Mouse (Mus musculus) stomach, embryonic 14.5 days (tissue): Measurements from ENCODE around the gene H2-Aa. TPM values are rescaled to one million over a fixed set of nuclear protein-coding genes. Genes with fewer than 3 reads are reported as not detected.

Source experiments
- ATAC-seq: fragments of 200-750 bp; cut with Nextera tagmentation; 2 replicates; pipeline ENCODE4 v1.8.0; 2017; ENCODE audit warnings: low read depth, moderate TSS enrichment; ENCODE audit not compliant: insufficient number of reproducible peaks, insufficient read depth, low FRiP score
- H3K27ac ChIP-seq: fragments of 300-500 bp; sonication (generic); 2 replicates; pipeline ENCODE4 v1.5.1; 2014; ENCODE audit warnings: mild to moderate bottlenecking, low read length, moderate library complexity, mixed read lengths
- H3K27me3 ChIP-seq: fragments of 300-500 bp; sonication (generic); 2 replicates; pipeline ENCODE4 v1.6.1; 2014; ENCODE audit warnings: low read length, control low read depth, mixed read lengths; ENCODE audit not compliant: control insufficient read depth, insufficient read depth
- H3K36me3 ChIP-seq: fragments of 300-500 bp; sonication (generic); 2 replicates; pipeline ENCODE4 v1.6.1; 2014; ENCODE audit warnings: mild to moderate bottlenecking, control low read depth, low read length, moderate library complexity, mixed read lengths; ENCODE audit not compliant: control insufficient read depth, insufficient read depth
- H3K4me1 ChIP-seq: fragments of 300-500 bp; sonication (generic); 2 replicates; pipeline ENCODE4 v1.6.1; 2014; ENCODE audit warnings: low read length, control low read depth, mixed read lengths; ENCODE audit not compliant: control insufficient read depth, insufficient read depth
- H3K4me2 ChIP-seq: fragments of 300-500 bp; sonication (generic); replicated peaks from 2 replicates; pipeline ENCODE4 v1.6.1; 2014; ENCODE audit warnings: low read depth, low read length, control low read depth
- H3K4me3 ChIP-seq: fragments of 300-500 bp; sonication (generic); 2 replicates; pipeline ENCODE4 v1.5.1; 2014; ENCODE audit warnings: low read depth, low read length, control low read depth
- H3K9ac ChIP-seq: fragments of 300-500 bp; sonication (generic); replicated peaks from 2 replicates; pipeline ENCODE4 v1.6.1; 2014; ENCODE audit warnings: low read depth, mild to moderate bottlenecking, control low read depth, low read length, moderate library complexity, mixed read lengths
- H3K9me3 ChIP-seq: fragments of 300-500 bp; sonication (generic); 2 replicates; pipeline ENCODE4 v1.6.1; 2016; ENCODE audit warnings: low read depth, low read length, control low read depth; ENCODE audit not compliant: control insufficient read depth
- WGBS: fragments of 180-500 bp; shearing (Covaris S2); extraction: QIAGEN DNeasy Blood & Tissue Kit; methylation state at CpG from one replicate; pipeline ENCODE4 v1.1.7; 2014; 5-methylcytosine and 5-hydroxymethylcytosine counted together
- polyA plus RNA-seq: library from polyadenylated mRNA; unstranded; fragments of >200 nt; fragmentation: Nextera tagmentation; extraction: Ambion mirVana; gene quantifications from 2 replicates; pipeline ENCODE4 v1.2.1, GENCODE M21; 2014

Gene H2-Aa
- polyA plus RNA-seq, 1 experiment from 2014 or later: 4.4 TPM

GRCm38 (mm10) chr17:34249878-34250277 lies 37.7 kb downstream of the H2-Aa start:
- no peak overlapping the region for H3K9ac ChIP-seq
- H3K27me3 ChIP-seq: no peaks in the 10 kb centered on the region
- no peaks in the 10 kb centered on the region for H3K9me3 ChIP-seq
- no peak overlapping the region for H3K4me2 ChIP-seq
- H3K4me3 ChIP-seq: no peak overlapping the region
- no peak for ATAC-seq
- no peak overlapping the region for H3K27ac ChIP-seq
- WGBS: 18% methylated on average over 4 of the region's 4 CpGs
- H3K36me3 ChIP-seq: no peaks in the 10 kb centered on the region
- no peaks in the 10 kb centered on the region for H3K4me1 ChIP-seq

GRCm38 (mm10) chr17:34249361-34249760 lies 38.3 kb downstream of the H2-Aa start:
- H3K27me3 ChIP-seq: no peaks in the 10 kb centered on the region
- H3K9ac ChIP-seq: no peak overlapping the region
- no peaks in the 10 kb centered on the region for H3K36me3 ChIP-seq
- no peak overlapping the region for H3K4me3 ChIP-seq
- no peak overlapping the region for H3K27ac ChIP-seq
- 44% methylated on average over 3 of the region's 3 CpGs for WGBS
- H3K9me3 ChIP-seq: no peaks in the 10 kb centered on the region
- H3K4me2 ChIP-seq: no peak overlapping the region
- ATAC-seq: no peak
- no peaks in the 10 kb centered on the region for H3K4me1 ChIP-seq

GRCm38 (mm10) chr17:34248764-34249163 lies 38.9 kb downstream of the H2-Aa start:
- 70% methylated on average over 2 of the region's 2 CpGs for WGBS
- H3K27ac ChIP-seq: no peak overlapping the region
- no peaks in the 10 kb centered on the region for H3K9me3 ChIP-seq
- H3K4me2 ChIP-seq: no peak overlapping the region
- H3K4me1 ChIP-seq: no peaks in the 10 kb centered on the region
- no peaks in the 10 kb centered on the region for H3K36me3 ChIP-seq
- no peaks in the 10 kb centered on the region for H3K27me3 ChIP-seq
- no peak for ATAC-seq
- H3K9ac ChIP-seq: no peak overlapping the region
- no peak overlapping the region for H3K4me3 ChIP-seq

GRCm38 (mm10) chr17:34247047-34247446 lies 40.6 kb downstream of the H2-Aa start:
- 86% methylated on average over 3 of the region's 3 CpGs for WGBS
- no peaks in the 10 kb centered on the region for H3K36me3 ChIP-seq

GRCm38 (mm10) chr17:34244656-34245055 lies 43.0 kb downstream of the H2-Aa start:
- H3K9me3 ChIP-seq: no peaks in the 10 kb centered on the region
- no peak for ATAC-seq
- no peaks in the 10 kb centered on the region for H3K36me3 ChIP-seq
- no peak overlapping the region for H3K4me3 ChIP-seq
- H3K9ac ChIP-seq: no peak overlapping the region
- no peak overlapping the region for H3K4me2 ChIP-seq
- WGBS: 78% methylated on average over 4 of the region's 4 CpGs
- no peaks in the 10 kb centered on the region for H3K4me1 ChIP-seq
- H3K27ac ChIP-seq: no peak overlapping the region
- H3K27me3 ChIP-seq: no peaks in the 10 kb centered on the region

More at GRCm38 (mm10) chr17:34247047-34247446, 40.6 kb downstream of the H2-Aa start:
- H3K4me1 ChIP-seq: no peaks in the 10 kb centered on the region
- H3K27ac ChIP-seq: no peak overlapping the region
- H3K9ac ChIP-seq: no peak overlapping the region
- no peaks in the 10 kb centered on the region for H3K9me3 ChIP-seq
- no peaks in the 10 kb centered on the region for H3K27me3 ChIP-seq
- no peak for ATAC-seq
- no peak overlapping the region for H3K4me2 ChIP-seq
- no peak overlapping the region for H3K4me3 ChIP-seq

- Histone ChIP-seq H3K9ac (no peak overlapping the region), H3K4me3 (no peak overlapping the region), H3K4me2 (no peak overlapping the region), H3K27ac (no peak overlapping the region), H3K27me3 (no peaks in the 10 kb centered on the region), H3K9me3 (no peaks in the 10 kb centered on the region), H3K4me1 (no peaks in the 10 kb centered on the region), H3K36me3 (no peaks in the 10 kb centered on the region)
- 72% methylated on average over 6 of the region's 6 CpGs for WGBS
- ATAC-seq: no peak
Measured at GRCm38 (mm10) chr17:34240916-34241315, 46.7 kb downstream of the H2-Aa start.

GRCm38 (mm10) chr17:34240366-34240765 lies 47.3 kb downstream of the H2-Aa start:
- H3K9me3 ChIP-seq: no peaks in the 10 kb centered on the region
- H3K4me1 ChIP-seq: no peaks in the 10 kb centered on the region
- H3K36me3 ChIP-seq: no peaks in the 10 kb centered on the region
- no peak for ATAC-seq
- no peak overlapping the region for H3K4me3 ChIP-seq
- 67% methylated on average over 3 of the region's 3 CpGs for WGBS
- no peak overlapping the region for H3K27ac ChIP-seq
- H3K27me3 ChIP-seq: no peaks in the 10 kb centered on the region
- no peak overlapping the region for H3K4me2 ChIP-seq
- no peak overlapping the region for H3K9ac ChIP-seq

- Histone ChIP-seq H3K36me3 (no peaks in the 10 kb centered on the region), H3K4me1 (no peaks in the 10 kb centered on the region), H3K4me2 (no peak overlapping the region), H3K9me3 (no peaks in the 10 kb centered on the region), H3K27ac (no peak overlapping the region), H3K9ac (no peak overlapping the region), H3K27me3 (no peaks in the 10 kb centered on the region), H3K4me3 (no peak overlapping the region)
- 43% methylated on average over 10 of the region's 10 CpGs for WGBS
- ATAC-seq: no peak
Measured at GRCm38 (mm10) chr17:34239601-34240041, 48.0 kb downstream of the H2-Aa start.

GRCm38 (mm10) chr17:34238706-34239105 lies 48.9 kb downstream of the H2-Aa start, which contains the start of gene H2-Ob:
Gene H2-Ob (plus strand): TSS chr17:34238903.
- no peak within 1 kb of the TSS for H3K4me2 ChIP-seq

More at GRCm38 (mm10) chr17:34238706-34239105, 48.9 kb downstream of the H2-Aa start, which contains the start of gene H2-Ob:
- Histone ChIP-seq H3K27ac (no peak within 1 kb of the TSS), H3K9me3 (no peaks in the 10 kb centered on the region), H3K4me3 (no peak within 1 kb of the TSS), H3K9ac (no peak within 1 kb of the TSS), H3K27me3 (no peaks in the 10 kb centered on the region), H3K36me3 (no peaks in the 10 kb centered on the region), H3K4me1 (no peaks in the 10 kb centered on the region)
- WGBS: 70% methylated on average over 3 of the region's 3 CpGs
- ATAC-seq: no peak
